Mouse (Mus musculus) MEL (cell line): ENCODE measurements at regions not wholly inside any gene's neighbourhood (a gene's known extent, or its start where the extent isn't known, plus 50 kb on each side); places are given as distances from the start of the nearest gene placed in this dataset.

Experiments used
- DNase-seq: peaks from one replicate; pipeline ENCODE4 v3.0.0; 2011; ENCODE audit warnings: low read depth, low spot score
- H3K27ac ChIP-seq: 2 replicates; pipeline ENCODE4 v1.5.1; 2012; ENCODE audit warnings: low read depth, mild to moderate bottlenecking, control low read depth, low read length, moderate library complexity; ENCODE audit not compliant: control insufficient read depth
- H3K27me3 ChIP-seq, 2 experiments: fragments of 150-350 bp in 1 of 2; sonication (generic) in 1 of 2; 2 replicates each; pipeline ENCODE4 v1.6.1; 2012; ENCODE audit warnings: low read length in 2 of 2, mild to moderate bottlenecking in 2 of 2, improper control_type of control experiment in 1 of 2, moderate library complexity in 1 of 2; ENCODE audit not compliant: insufficient read depth in 2 of 2, control insufficient read depth in 1 of 2
- H3K36me3 ChIP-seq, 2 experiments: 2 replicates each; pipeline ENCODE4 v1.6.1; 2012 to 2014; ENCODE audit warnings: low read length in 2 of 2, improper control_type of control experiment in 1 of 2, inconsistent platforms in 1 of 2, mild to moderate bottlenecking in 1 of 2; ENCODE audit not compliant: insufficient read depth in 2 of 2, control insufficient read depth in 1 of 2
- H3K4me1 ChIP-seq, 2 experiments: fragments of 150-350 bp in 1 of 2; sonication (generic) in 1 of 2; 2 replicates each; pipeline ENCODE4 v1.6.1; 2012; ENCODE audit warnings: low read length in 2 of 2, improper control_type of control experiment in 1 of 2, mild to moderate bottlenecking in 1 of 2; ENCODE audit not compliant: insufficient read depth in 2 of 2, control insufficient read depth in 1 of 2
- H3K4me3 ChIP-seq, 2 experiments: fragments of 150-350 bp in 1 of 2; sonication (generic) in 1 of 2; 2 replicates each; pipeline ENCODE4 v1.5.1; 2012; ENCODE audit warnings: low read depth in 2 of 2, low read length in 2 of 2, mild to moderate bottlenecking in 2 of 2, moderate library complexity in 2 of 2, control low read depth in 1 of 2, improper control_type of control experiment in 1 of 2; ENCODE audit not compliant: control insufficient read depth in 1 of 2, insufficient read depth in 1 of 2
- H3K79me2 ChIP-seq: 2 replicates; pipeline ENCODE4 v1.6.1; 2012; ENCODE audit warnings: mild to moderate bottlenecking, low read length, moderate library complexity; ENCODE audit not compliant: control insufficient read depth, poor library complexity, insufficient read depth
- H3K9ac ChIP-seq: 2 replicates; pipeline ENCODE4 v1.6.1; 2012; ENCODE audit warnings: low read depth, mild to moderate bottlenecking, control low read depth, low read length, moderate library complexity; ENCODE audit not compliant: control insufficient read depth, poor library complexity, severe bottlenecking
- H3K9me3 ChIP-seq: fragments of 150-350 bp; sonication (generic); replicated peaks from 2 replicates; pipeline ENCODE4 v1.6.1; 2012; ENCODE audit warnings: mild to moderate bottlenecking, low read length, improper control_type of control experiment, moderate library complexity; ENCODE audit not compliant: insufficient read depth
- BHLHE40 ChIP-seq: IDR thresholded peaks from 2 replicates; pipeline ENCODE4 v1.6.1; 2012; ENCODE audit warnings: low read depth, mild to moderate bottlenecking, inconsistent platforms, low read length, improper control_type of control experiment, borderline replicate concordance
- CHD1 ChIP-seq: IDR thresholded peaks from 2 replicates; pipeline ENCODE4 v1.6.1; 2012; ENCODE audit warnings: low read depth, mild to moderate bottlenecking, inconsistent platforms, low read length, improper control_type of control experiment
- CHD2 ChIP-seq: IDR thresholded peaks from 2 replicates; pipeline ENCODE4 v1.6.1; 2011; ENCODE audit warnings: low read length, improper control_type of control experiment
- CTCF ChIP-seq, 3 experiments: IDR thresholded peaks in 2 of 3; conservative IDR thresholded peaks in 1 of 3; 2 replicates each; pipeline ENCODE4 v1.5.1; 2011 to 2012; ENCODE audit warnings: low read length in 3 of 3, low read depth in 2 of 3, mild to moderate bottlenecking in 2 of 3, improper control_type of control experiment in 1 of 3, inconsistent platforms in 1 of 3, mixed read lengths in 1 of 3, moderate library complexity in 1 of 3; ENCODE audit not compliant: control insufficient read depth in 1 of 3, insufficient read depth in 1 of 3, poor library complexity in 1 of 3, severe bottlenecking in 1 of 3
- ELF1 ChIP-seq: IDR thresholded peaks from 2 replicates; pipeline ENCODE4 v1.6.1; 2014; ENCODE audit warnings: low read depth, mild to moderate bottlenecking, inconsistent platforms, low read length, improper control_type of control experiment, moderate library complexity
- ETS1 ChIP-seq: IDR thresholded peaks from 2 replicates; pipeline ENCODE4 v1.6.1; 2012; ENCODE audit warnings: low read depth, mild to moderate bottlenecking, inconsistent platforms, low read length, improper control_type of control experiment, moderate library complexity
- GATA1 ChIP-seq: IDR thresholded peaks from 2 replicates; pipeline ENCODE4 v1.6.1; 2011; ENCODE audit warnings: low read depth, low read length, improper control_type of control experiment
- HCFC1 ChIP-seq: IDR thresholded peaks from 2 replicates; pipeline ENCODE4 v1.6.1; 2012; ENCODE audit warnings: low read depth, mild to moderate bottlenecking, inconsistent platforms, low read length, improper control_type of control experiment, moderate library complexity
- KAT2A ChIP-seq: conservative IDR thresholded peaks from 2 replicates; pipeline ENCODE4 v1.6.1; 2012; ENCODE audit warnings: low read depth, low read length, improper control_type of control experiment, inconsistent platforms
- MAFK ChIP-seq: IDR thresholded peaks from 2 replicates; pipeline ENCODE4 v1.6.1; 2011; ENCODE audit warnings: low read depth, mild to moderate bottlenecking, low read length, improper control_type of control experiment, borderline replicate concordance
- MAX ChIP-seq: IDR thresholded peaks from 2 replicates; pipeline ENCODE4 v1.6.1; 2011; ENCODE audit warnings: low read length, improper control_type of control experiment
- MAZ ChIP-seq: IDR thresholded peaks from 2 replicates; pipeline ENCODE4 v1.6.1; 2012; ENCODE audit warnings: low read depth, mild to moderate bottlenecking, inconsistent platforms, low read length, improper control_type of control experiment
- MEF2A ChIP-seq: IDR thresholded peaks from 2 replicates; pipeline ENCODE4 v1.6.1; 2014; ENCODE audit warnings: low read depth, mild to moderate bottlenecking, inconsistent platforms, low read length, improper control_type of control experiment; ENCODE audit not compliant: poor library complexity, insufficient replicate concordance, severe bottlenecking; ENCODE audit errors: extremely low read depth
- MXI1 ChIP-seq: IDR thresholded peaks from 2 replicates; pipeline ENCODE4 v1.6.1; 2011; ENCODE audit warnings: mild to moderate bottlenecking, low read depth, low read length, improper control_type of control experiment
- MYB ChIP-seq: IDR thresholded peaks from 2 replicates; pipeline ENCODE4 v1.6.1; 2011; ENCODE audit warnings: mild to moderate bottlenecking, low read depth, low read length, improper control_type of control experiment
- MYC ChIP-seq: IDR thresholded peaks from 2 replicates; pipeline ENCODE4 v1.6.1; 2011; ENCODE audit warnings: low read depth, mild to moderate bottlenecking, low read length, improper control_type of control experiment, moderate library complexity
- NELFE ChIP-seq: IDR thresholded peaks from 2 replicates; pipeline ENCODE4 v1.6.1; 2011; ENCODE audit warnings: low read depth, low read length, improper control_type of control experiment
- NRF1 ChIP-seq: IDR thresholded peaks from 2 replicates; pipeline ENCODE4 v1.6.1; 2014; ENCODE audit warnings: low read depth, mild to moderate bottlenecking, inconsistent platforms, low read length, improper control_type of control experiment, moderate library complexity; ENCODE audit not compliant: poor library complexity, insufficient read depth, severe bottlenecking
- POLR2A ChIP-seq, 2 experiments: IDR thresholded peaks; 2 replicates each; pipeline ENCODE4 v1.6.1; 2011 to 2012; ENCODE audit warnings: low read length in 2 of 2, mild to moderate bottlenecking in 2 of 2, control low read depth in 1 of 2, improper control_type of control experiment in 1 of 2, low read depth in 1 of 2, moderate library complexity in 1 of 2; ENCODE audit not compliant: control insufficient read depth in 1 of 2, insufficient read depth in 1 of 2, poor library complexity in 1 of 2
- POLR2AphosphoS2 ChIP-seq: IDR thresholded peaks from 2 replicates; pipeline ENCODE4 v1.6.1; 2011; ENCODE audit warnings: low read length, improper control_type of control experiment
- SIN3A ChIP-seq: IDR thresholded peaks from 2 replicates; pipeline ENCODE4 v1.6.1; 2012; ENCODE audit warnings: low read length, improper control_type of control experiment, inconsistent platforms
- SMC3 ChIP-seq: IDR thresholded peaks from 2 replicates; pipeline ENCODE4 v1.6.1; 2011; ENCODE audit warnings: low read depth, low read length, improper control_type of control experiment
- TAL1 ChIP-seq: IDR thresholded peaks from 2 replicates; pipeline ENCODE4 v1.6.1; 2012; ENCODE audit warnings: mild to moderate bottlenecking, inconsistent platforms, low read length, moderate library complexity, mixed read lengths
- TBP ChIP-seq: IDR thresholded peaks from 2 replicates; pipeline ENCODE4 v1.8.0; 2011; ENCODE audit warnings: low read depth, low read length, improper control_type of control experiment
- USF1 ChIP-seq: IDR thresholded peaks from 2 replicates; pipeline ENCODE4 v1.6.1; 2014; ENCODE audit warnings: low read depth, mild to moderate bottlenecking, inconsistent platforms, low read length, improper control_type of control experiment, moderate library complexity
- USF2 ChIP-seq, 2 experiments: IDR thresholded peaks; 2 replicates each; pipeline ENCODE4 v1.6.1; 2011 to 2012; ENCODE audit warnings: improper control_type of control experiment in 2 of 2, low read length in 2 of 2, borderline replicate concordance in 1 of 2, inconsistent platforms in 1 of 2, low read depth in 1 of 2, mild to moderate bottlenecking in 1 of 2; ENCODE audit not compliant: insufficient read depth in 1 of 2
- ZNF384 ChIP-seq: IDR thresholded peaks from 2 replicates; pipeline ENCODE4 v1.6.1; 2012; ENCODE audit warnings: low read depth, mild to moderate bottlenecking, inconsistent platforms, low read length, improper control_type of control experiment

- Histone ChIP-seq H3K4me1 (no peaks in the 10 kb centered on the region), H3K4me3 (no peak overlapping the region), H3K36me3 (no peaks in the 10 kb centered on the region), H3K27ac (no peak overlapping the region), H3K9ac (no peak overlapping the region), H3K27me3 (no peaks in the 10 kb centered on the region), H3K79me2 (no peaks in the 10 kb centered on the region), H3K9me3 (no peaks in the 10 kb centered on the region)
- no peak for DNase-seq
- TF ChIP-seq KAT2A (no peak), ELF1 (no peak), CTCF (IDR thresholded peaks at IDR 0.05 in 2 of 3, conservative IDR thresholded peaks at IDR 0.05 in 1 of 3; ENCODE audit: control insufficient read depth in 1 of 3, insufficient read depth in 1 of 3, low read depth in 2 of 3, low read length in 3 of 3, poor library complexity in 1 of 3, severe bottlenecking in 1 of 3) (no peak), ZNF384 (no peak), USF1 (no peak), TAL1 (no peak), MXI1 (no peak), CHD2 (no peak), MAFK (no peak), MYC (no peak), ETS1 (no peak), MYB (no peak), SMC3 (no peak), MEF2A (no peak)
These were observed 131.7 kb upstream of the Lnx1 start for GRCm38 (mm10) chr5:74834401-74834800.

GRCm38 (mm10) chr5:74833887-74834286 is 131.2 kb upstream of the Lnx1 start:
- Histone ChIP-seq H3K9me3 (no peaks in the 10 kb centered on the region), H3K36me3 (no peaks in the 10 kb centered on the region), H3K4me3 (no peak overlapping the region), H3K79me2 (no peaks in the 10 kb centered on the region), H3K4me1 (no peaks in the 10 kb centered on the region), H3K9ac (no peak overlapping the region), H3K27me3 (no peaks in the 10 kb centered on the region; a peak in 1 of 4 replicates), H3K27ac (no peak overlapping the region)
- DNase-seq = no peak
- no peak for TF ChIP-seq ZNF384
- TF ChIP-seq USF2 (IDR thresholded peaks at IDR 0.05; ENCODE audit: borderline replicate concordance in 1 of 2, insufficient read depth in 1 of 2, low read depth in 1 of 2, low read length in 2 of 2) = no peak
- TF ChIP-seq POLR2AphosphoS2 = no peak
- no peak for TF ChIP-seq NRF1
- no peak for TF ChIP-seq MYB
- TF ChIP-seq MAFK = no peak
- TF ChIP-seq CHD1 = no peak
- no peak for TF ChIP-seq GATA1
- TF ChIP-seq ETS1 = no peak
- no peak for TF ChIP-seq TBP
- no peak for TF ChIP-seq CTCF (IDR thresholded peaks at IDR 0.05 in 2 of 3, conservative IDR thresholded peaks at IDR 0.05 in 1 of 3; ENCODE audit: control insufficient read depth in 1 of 3, insufficient read depth in 1 of 3, low read depth in 2 of 3, low read length in 3 of 3, poor library complexity in 1 of 3, severe bottlenecking in 1 of 3)
- no peak for TF ChIP-seq MAZ
- no peak for TF ChIP-seq SIN3A
- no peak for TF ChIP-seq BHLHE40
- TF ChIP-seq POLR2A (IDR thresholded peaks at IDR 0.05; ENCODE audit: control insufficient read depth in 1 of 2, insufficient read depth in 1 of 2, low read depth in 1 of 2, low read length in 2 of 2, poor library complexity in 1 of 2) = no peak
- no peak for TF ChIP-seq KAT2A
- TF ChIP-seq MAX = no peak
- TF ChIP-seq HCFC1 = no peak
- no peak for TF ChIP-seq NELFE
